In the genomic region with DNA sequence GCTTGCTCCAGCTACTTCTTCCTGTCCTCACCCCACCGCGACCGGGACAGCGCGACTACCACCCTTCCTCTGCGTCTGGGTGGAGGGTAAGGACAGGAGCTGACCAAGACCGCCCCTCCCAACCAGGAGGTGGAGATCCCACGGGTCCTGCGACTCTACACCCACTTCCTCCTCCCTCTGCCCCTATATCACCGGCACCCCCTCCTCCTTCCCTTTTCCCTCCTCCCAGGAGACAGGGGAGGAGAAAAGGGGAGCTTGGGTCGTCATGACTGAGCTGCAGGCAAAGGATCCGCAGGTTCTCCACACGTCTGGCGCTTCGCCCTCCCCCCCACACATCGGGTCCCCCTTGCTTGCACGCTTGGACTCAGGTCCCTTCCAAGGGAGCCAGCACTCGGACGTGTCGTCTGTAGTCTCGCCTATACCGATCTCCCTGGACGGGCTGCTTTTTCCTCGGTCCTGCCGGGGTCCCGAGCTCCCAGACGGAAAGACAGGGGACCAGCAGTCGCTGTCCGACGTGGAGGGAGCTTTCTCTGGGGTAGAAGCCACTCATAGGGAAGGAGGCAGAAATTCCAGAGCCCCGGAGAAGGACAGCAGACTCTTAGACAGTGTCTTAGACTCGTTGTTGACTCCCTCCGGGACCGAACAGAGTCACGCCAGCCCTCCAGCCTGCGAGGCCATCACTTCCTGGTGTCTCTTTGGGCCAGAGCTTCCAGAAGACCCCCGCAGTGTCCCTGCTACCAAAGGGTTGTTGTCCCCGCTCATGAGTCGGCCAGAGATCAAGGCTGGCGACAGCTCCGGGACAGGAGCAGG, we compare ENCODE assay signal across 8 mouse cellular contexts. TPM values are rescaled to one million over a fixed set of nuclear protein-coding genes. Genes with fewer than 3 reads are reported as not detected.
A peak's percentile ranks its signal among the peaks of the same experiment; 100 is the strongest.
DNase-seq lines count a peak whose midpoint lies in the region; ATAC-seq and TF ChIP-seq lines count a peak whose summit lies in the region.

No protein-coding gene starts in this region.

- H3K4me1 ChIP-seq in forebrain, embryonic 13.5 days: peaks cover 22% of the 10 kb centered on the region
- H3K4me1 ChIP-seq in kidney, adult 2 months (ENCODE audit: control insufficient read depth, insufficient read depth, low read length): no peaks in the 10 kb centered on the region
- H3K4me1 ChIP-seq in liver, adult 2 months (ENCODE audit: control insufficient read depth, insufficient read depth, low read length): peaks cover 2% of the 10 kb centered on the region; the same call in 1 of the 2 replicates
- H3K4me1 ChIP-seq in midbrain, embryonic 15.5 days: peaks cover 24% of the 10 kb centered on the region

- no peaks in the 10 kb centered on the region for H3K9me3 ChIP-seq in forebrain, embryonic 13.5 days (replicated peaks)
- no peaks in the 10 kb centered on the region for H3K9me3 ChIP-seq in midbrain, embryonic 15.5 days

- TF ChIP-seq POLR2A in kidney, adult 2 months (IDR thresholded peaks at IDR 0.05; ENCODE audit: low read depth, low read length): no peak
- no peak for TF ChIP-seq POLR2A in liver, adult 2 months (IDR thresholded peaks at IDR 0.05; ENCODE audit: extremely low read depth, insufficient read depth, low read length)

- under 1% methylated on average over 40 of the region's 41 CpGs for WGBS in forebrain, embryonic 13.5 days
- WGBS in kidney, adult 2 months: 1% methylated on average over 41 of the region's 41 CpGs
- WGBS in liver, adult 2 months: 1% methylated on average over 41 of the region's 41 CpGs
- under 1% methylated on average over 41 of the region's 41 CpGs for whole genome bisulfite sequencing in midbrain, embryonic 15.5 days

- H3K27me3 ChIP-seq in forebrain, embryonic 13.5 days: peaks cover 44% of the 10 kb centered on the region
- H3K27me3 ChIP-seq in kidney, adult 2 months (replicated peaks; ENCODE audit: control insufficient read depth, insufficient read depth, low read length): no peaks in the 10 kb centered on the region
- peaks cover 30% of the 10 kb centered on the region for H3K27me3 ChIP-seq in liver, adult 2 months (ENCODE audit: control insufficient read depth, insufficient read depth, low read length)
- peaks cover 22% of the 10 kb centered on the region for H3K27me3 ChIP-seq in midbrain, embryonic 15.5 days (replicated peaks)

- DNase-seq in embryo, embryonic 10 days (ENCODE audit: low spot score): peak; percentile 31
- DNase-seq in embryo, embryonic 9.5 days (ENCODE audit: extremely low spot score): no peak
- DNase-seq in adrenal gland, postnatal 25 days: peak; percentile 8
- DNase-seq in kidney, adult 2 months: peak; percentile 54
- no peak for DNase-seq in liver, adult 2 months (ENCODE audit: extremely low read depth, low read depth, low spot score)
- DNase-seq in urinary bladder, postnatal 25 days (ENCODE audit: low spot score): peak; percentile 2

- TF ChIP-seq CTCF in kidney, adult 2 months (conservative IDR thresholded peaks at IDR 0.05; ENCODE audit: insufficient read depth, insufficient read length, low read depth, low read length): no peak
- no peak for TF ChIP-seq CTCF in liver, adult 2 months (IDR thresholded peaks at IDR 0.05; ENCODE audit: low read depth, low read length)

- H3K4me2 ChIP-seq in forebrain, embryonic 13.5 days: peak overlapping the region; percentile 95
- H3K4me2 ChIP-seq in midbrain, embryonic 15.5 days: peak overlapping the region; percentile 92

- no peak overlapping the region for H3K27ac ChIP-seq in forebrain, embryonic 13.5 days
- no peak overlapping the region for H3K27ac ChIP-seq in kidney, adult 2 months (ENCODE audit: insufficient read depth, low read depth, low read length)
- H3K27ac ChIP-seq in liver, adult 2 months (replicated peaks; ENCODE audit: insufficient read depth, low read depth, low read length): no peak overlapping the region
- H3K27ac ChIP-seq in midbrain, embryonic 15.5 days: 0 out of 2 replicates have a peak overlapping the region, but pooled peaks have one; percentile 77

- peak overlapping the region; percentile 62 for H3K4me3 ChIP-seq in forebrain, embryonic 13.5 days
- H3K4me3 ChIP-seq in kidney, adult 2 months (ENCODE audit: insufficient read depth, low read depth, low read length): peak overlapping the region; percentile 53
- peak overlapping the region; percentile 10; the same call in 1 of the 2 replicates for H3K4me3 ChIP-seq in liver, adult 2 months (ENCODE audit: insufficient read depth, low read depth, low read length)
- H3K4me3 ChIP-seq in midbrain, embryonic 15.5 days: peak overlapping the region; percentile 60

- no peaks in the 10 kb centered on the region for H3K36me3 ChIP-seq in forebrain, embryonic 13.5 days (ENCODE audit: poor library complexity, severe bottlenecking)
- no peaks in the 10 kb centered on the region for H3K36me3 ChIP-seq in kidney, adult 2 months (ENCODE audit: control insufficient read depth, insufficient read depth, low read length)
- no peaks in the 10 kb centered on the region for H3K36me3 ChIP-seq in liver, adult 2 months (ENCODE audit: control insufficient read depth, insufficient read depth, low read length)
- H3K36me3 ChIP-seq in midbrain, embryonic 15.5 days (replicated peaks): no peaks in the 10 kb centered on the region

- no peaks in the 10 kb centered on the region for H3K79me2 ChIP-seq in liver, adult 2 months (ENCODE audit: control insufficient read depth, insufficient read depth, low read length)

- peak overlapping the region; percentile 70 for H3K9ac ChIP-seq in forebrain, embryonic 13.5 days
- H3K9ac ChIP-seq in liver, adult 2 months (ENCODE audit: low read depth, low read length): no peak overlapping the region
- H3K9ac ChIP-seq in midbrain, embryonic 15.5 days: peak overlapping the region; percentile 68

- peak; percentile 31 for ATAC-seq in forebrain, embryonic 13.5 days
- ATAC-seq in midbrain, embryonic 15.5 days (replicated peaks): peak; percentile 15

RNA-seq across cellular contexts. Expression of gene Pgr, which starts 0.8 kb away (rescaled TPM):
- 0.15 and 0.19 TPM in 2 replicates for total RNA-seq in adrenal gland, postnatal 25 days (2021)
- polyA plus RNA-seq in forebrain, embryonic 13.5 days (2015; fragmentation: Nextera tagmentation; extraction: Ambion mirVana): 0.36 and 0.60 TPM in 2 replicates
- 0.41 and 0.58 TPM in 2 replicates for polyA plus RNA-seq in kidney, adult 2 months (2012; rRNA removed)
- not detected in 2 replicates for total RNA-seq in liver, adult 2 months (2014; rRNA removed)
- not detected in 2 replicates for polyA plus RNA-seq in liver, adult 2 months (2012; rRNA removed)
- 3.1 and 3.6 TPM in 2 replicates for polyA plus RNA-seq in midbrain, embryonic 15.5 days (2015; fragmentation: Nextera tagmentation; extraction: Ambion mirVana)

Comparison
In these comparisons a context has a peak if more than half of its experiments do, and no peak if none do; other contexts are left out.
1. DNase-seq: peak in embryo, embryonic 10 days (single experiment), adrenal gland, postnatal 25 days (single experiment), kidney, adult 2 months (single experiment) and urinary bladder, postnatal 25 days (single experiment); none in embryo, embryonic 9.5 days (single experiment) and liver, adult 2 months (single experiment).
2. H3K4me3 ChIP-seq: peak in every context shown above with its lines; median percentile 62 in forebrain, embryonic 13.5 days; 60 in midbrain, embryonic 15.5 days; 53 in kidney, adult 2 months; 10 in liver, adult 2 months.